Mouse (Mus musculus): ENCODE measurements around the gene Map3k10.

- TF ChIP-seq GATA1 (IDR thresholded peaks at IDR 0.05; ENCODE audit: borderline replicate concordance, low read length): no peak
- no peak for TF ChIP-seq FLI1 (IDR thresholded peaks at IDR 0.05; ENCODE audit: low read length)
Measured at GRCm38 (mm10) chr7:27634691-27635090, 39.7 kb downstream of the Map3k10 start.

Data from megakaryocyte, embryonic 14.5 days (primary cell).